Mouse (Mus musculus): ENCODE results near the gene Zfp746. TPM values are rescaled to one million over a fixed set of nuclear protein-coding genes. Genes with fewer than 3 reads are reported as not detected.
A peak's percentile ranks its signal among the peaks of the same experiment; 100 is the strongest.

The Zfp746 gene
- total RNA-seq, 2 experiments from 2014 or later = 22.8 to 25.6 TPM

DNA sequence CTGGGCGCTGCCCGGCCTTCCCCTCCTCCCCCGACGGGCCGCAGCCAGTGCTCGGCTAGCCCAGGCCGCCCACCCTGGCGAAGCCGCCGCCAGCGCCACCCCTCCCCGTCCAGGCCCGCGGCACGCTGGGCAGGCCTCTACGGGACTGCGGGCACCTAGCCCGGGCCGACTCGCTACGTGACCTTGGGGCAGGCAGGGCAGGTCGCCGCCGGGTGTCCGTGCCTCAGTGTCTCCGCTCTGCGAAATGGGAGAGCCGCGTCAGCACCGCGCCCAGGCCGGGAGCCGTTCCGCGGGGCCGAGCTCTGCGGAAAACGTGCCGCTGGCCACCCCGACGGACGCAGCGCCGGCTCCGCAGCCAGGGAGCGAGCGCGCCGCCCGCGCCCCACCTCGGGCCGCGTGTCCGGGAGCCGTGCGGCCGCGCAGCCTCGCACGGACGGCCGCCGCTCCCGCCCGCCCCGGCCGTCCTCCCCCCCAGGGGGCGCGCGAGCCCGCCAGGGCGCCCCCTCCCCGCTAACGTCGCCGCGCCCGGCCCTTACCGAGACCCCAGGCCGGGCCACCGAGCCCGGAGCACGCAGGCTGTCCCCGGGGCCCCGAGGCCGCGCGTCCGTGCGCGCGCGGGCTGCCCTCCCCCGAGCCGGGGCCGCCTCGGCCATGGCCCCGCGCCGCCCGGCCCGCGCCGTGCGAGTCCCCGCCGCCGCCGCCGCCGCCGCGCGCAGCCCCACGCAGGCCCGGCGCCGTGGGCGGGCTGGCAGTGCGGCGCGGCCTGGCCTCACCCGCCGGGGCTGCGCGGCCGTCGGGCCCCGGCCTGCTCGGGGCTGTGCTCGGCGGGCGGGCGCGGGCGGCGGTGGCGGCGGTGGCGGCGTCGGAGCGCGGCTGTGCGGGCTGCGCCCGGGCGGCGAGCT is 38.7 kb downstream of the Zfp746 start:
- DNase-seq (ENCODE audit: low spot score in 2 of 2) = peak; percentile 51 to 53

- no peak for DNase-seq (ENCODE audit: low spot score in 2 of 2)
Measured at GRCm38 (mm10) chr6:48047114-48047449, 39.3 kb downstream of the Zfp746 start.

DNA sequence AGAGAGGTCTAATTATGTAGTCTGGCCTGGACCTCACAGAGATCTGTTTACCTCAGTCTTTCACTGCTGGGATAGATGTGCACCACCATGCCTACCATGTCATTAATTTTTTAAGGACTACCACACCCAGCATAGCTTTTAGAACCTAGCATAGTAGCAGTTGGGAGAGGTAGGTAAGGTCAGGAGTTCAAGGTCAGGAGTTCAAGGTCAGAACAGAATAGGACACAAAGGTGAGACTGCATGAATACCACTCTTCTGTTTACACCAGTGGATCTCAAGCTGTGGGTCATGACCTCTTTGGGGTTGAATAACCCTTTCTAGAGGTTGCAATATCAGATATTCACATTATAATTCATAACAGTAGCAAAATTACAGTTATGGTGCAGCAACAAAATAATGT is 53.7 kb downstream of the Zfp746 start:
- DNase-seq (ENCODE audit: low spot score in 2 of 2) = no peak

- no peak for DNase-seq (ENCODE audit: low spot score in 2 of 2)
Measured at GRCm38 (mm10) chr6:48025905-48026660, 60.3 kb downstream of the Zfp746 start.

GRCm38 (mm10) chr6:48024994-48025345 is 61.4 kb downstream of the Zfp746 start:
- DNase-seq (ENCODE audit: low spot score in 2 of 2) = no peak

- no peak for DNase-seq (ENCODE audit: low spot score in 2 of 2)
Measured at GRCm38 (mm10) chr6:48024330-48024993, 61.9 kb downstream of the Zfp746 start.

GRCm38 (mm10) chr6:48022672-48023071 is 63.7 kb downstream of the Zfp746 start:
- DNase-seq (ENCODE audit: low spot score in 2 of 2) = no peak

DNA sequence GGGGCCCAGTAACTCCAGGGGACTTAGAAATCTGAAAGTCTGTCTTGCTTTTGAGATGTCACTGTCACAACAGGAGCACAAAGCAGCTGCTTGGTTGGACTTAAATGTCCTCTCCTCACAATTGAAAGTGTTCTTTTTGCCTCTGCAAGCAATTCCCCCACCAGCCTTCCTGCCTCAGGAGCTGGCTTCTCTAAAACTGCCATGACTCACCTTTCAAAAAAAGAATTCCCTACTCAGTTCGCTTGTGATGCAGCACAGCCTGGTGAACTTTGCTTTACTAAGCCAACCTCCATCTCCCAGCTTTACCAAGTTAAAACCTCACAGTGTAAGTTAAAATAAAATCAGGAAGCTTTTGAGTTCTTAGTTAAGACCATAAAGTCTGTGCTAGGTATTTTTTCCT is 64.7 kb downstream of the Zfp746 start:
- DNase-seq (ENCODE audit: low spot score in 2 of 2) = no peak

GRCm38 (mm10) chr6:48020006-48020405 is 66.4 kb downstream of the Zfp746 start:
- DNase-seq (ENCODE audit: low spot score in 2 of 2) = peak in 1 of 2 experiments; percentile 40

GRCm38 (mm10) chr6:48016841-48017240 is 69.6 kb downstream of the Zfp746 start:
- no peak for DNase-seq (ENCODE audit: low spot score in 2 of 2)

- DNase-seq (ENCODE audit: low spot score in 2 of 2) = peak; percentile 50 to 62
Measured at GRCm38 (mm10) chr6:48016090-48016521, 70.3 kb downstream of the Zfp746 start.

Small RNA genes lying within 50 kb of the gene (microRNA-seq; reads per million reads assigned to microRNA genes)
- 0 reads per million in 2 experiments for gene Gm24563 (ENCODE audit: borderline number of aligned reads in 2 of 2)

Other genes with a start within 250 kb of the Zfp746 start
- 1 to 10 TPM; 7.7 to 8.0 TPM for gene Zfp282, start 209.4 kb downstream of the Zfp746 start, total RNA-seq (2021)
- gene Zfp212, start 166.1 kb downstream of the Zfp746 start, total RNA-seq (2021) = 10 to 100 TPM; 12.8 to 15.0 TPM
- 1 to 10 TPM; 5.1 to 5.7 TPM for gene Zfp956, start 133.2 kb downstream of the Zfp746 start, total RNA-seq (2021)
- gene Zfp777, start 37.7 kb downstream of the Zfp746 start, total RNA-seq (2021) = 10 to 100 TPM; 18.9 to 26.0 TPM

All from adrenal gland, adult 18-20 months (tissue).